ENCODE assay signal across 8 mouse cellular contexts in genomic region chr13:69481634-69482505, GRCm38 (mm10). TPM values are rescaled to one million over a fixed set of nuclear protein-coding genes. Genes with fewer than 3 reads are reported as not detected.
DNase-seq lines count a peak whose midpoint lies in the region; ATAC-seq lines count a peak whose summit lies in the region.

No protein-coding gene starts in this region.

- no peak overlapping the region for H3K27ac ChIP-seq in intestine, embryonic 14.5 days (ENCODE audit: low read depth)

- H3K27me3 ChIP-seq in intestine, embryonic 14.5 days (replicated peaks; ENCODE audit: control insufficient read depth, insufficient read depth, low read length), result peaks cover 38% of the 10 kb centered on the region

- peak; percentile 85 for DNase-seq in adrenal gland, adult 2 months
- DNase-seq in embryo, embryonic 10 days (ENCODE audit: low spot score), result peak; percentile 45
- DNase-seq in gastrocnemius, postnatal 14 days, result peak; percentile 62
- DNase-seq in intestine, embryonic 14.5 days (ENCODE audit: low spot score), result peak; percentile 74
- peak; percentile 85 to 89 for DNase-seq in left cerebral cortex, adult 18-20 months (ENCODE audit: low spot score in 2 of 2)
- peak; percentile 60 for DNase-seq in lung, postnatal 14 days
- peak; percentile 90 to 94 for DNase-seq in right cerebral cortex, postnatal 36 days (ENCODE audit: low spot score in 2 of 2)
- DNase-seq in urinary bladder, adult 2 months (ENCODE audit: low spot score), result no peak

- peak overlapping the region; percentile 51 for H3K4me2 ChIP-seq in intestine, embryonic 14.5 days (ENCODE audit: low read length)

- WGBS in intestine, embryonic 14.5 days, result 3% methylated on average over 30 of the region's 30 CpGs

- H3K9me3 ChIP-seq in intestine, embryonic 14.5 days (ENCODE audit: control insufficient read depth, low read length), result no peaks in the 10 kb centered on the region

- peak overlapping the region; percentile 22 for H3K4me3 ChIP-seq in intestine, embryonic 14.5 days (ENCODE audit: low read depth, low read length)

- H3K4me1 ChIP-seq in intestine, embryonic 14.5 days (replicated peaks; ENCODE audit: control insufficient read depth, insufficient read depth, low read length), result 0 out of 2 replicates have a peak, but pooled peaks cover 11% of the 10 kb centered on the region

- H3K9ac ChIP-seq in intestine, embryonic 14.5 days (ENCODE audit: low read length), result no peak overlapping the region

- intact Hi-C loops in gastrocnemius, postnatal 14 days (cut with DNase I; ENCODE audit: low total_unique reads), result no loop called here

- H3K36me3 ChIP-seq in intestine, embryonic 14.5 days (ENCODE audit: control insufficient read depth, insufficient read depth, low read length), result no peaks in the 10 kb centered on the region

- ATAC-seq in intestine, embryonic 14.5 days (replicated peaks; ENCODE audit: low FRiP score, low TSS enrichment, low read depth), result no peak; the same call in 1 of the 2 replicates

RNA-seq across cellular contexts. Expression of gene Nsun2, which starts 51.7 kb away (rescaled TPM):
- 100 to 1,000 TPM in 1 of 2 experiments, 10 to 100 TPM in 1; 92.2 to 113 TPM for total RNA-seq in adrenal gland, adult 2 months (2021)
- 22.7 and 31.0 TPM in 2 replicates for polyA plus RNA-seq in adrenal gland, adult 2 months (2012; rRNA removed)
- total RNA-seq in gastrocnemius, postnatal 14 days (2021), result 10 to 100 TPM; 39.5 to 44.5 TPM
- polyA plus RNA-seq in intestine, embryonic 14.5 days (2014; fragmentation: Nextera tagmentation; extraction: Ambion mirVana), result 141 and 153 TPM in 2 replicates
- 10 to 100 TPM; 85.3 to 88.4 TPM for total RNA-seq in left cerebral cortex, adult 18-20 months (2021)
- polyA plus RNA-seq in urinary bladder, adult 2 months (2012; rRNA removed), result 59.3 and 67.8 TPM in 2 replicates

RNA-seq across cellular contexts. Expression of gene Tent4a, which starts 52.5 kb away (rescaled TPM):
- 10 to 100 TPM; 18.8 to 18.9 TPM for total RNA-seq in adrenal gland, adult 2 months (2021)
- polyA plus RNA-seq in adrenal gland, adult 2 months (2012; rRNA removed), result 22.7 and 24.0 TPM in 2 replicates
- total RNA-seq in gastrocnemius, postnatal 14 days (2021), result 1 to 10 TPM; 6.8 to 9.4 TPM
- 6.8 and 9.0 TPM in 2 replicates for polyA plus RNA-seq in intestine, embryonic 14.5 days (2014; fragmentation: Nextera tagmentation; extraction: Ambion mirVana)
- 10 to 100 TPM; 49.1 to 50.5 TPM for total RNA-seq in left cerebral cortex, adult 18-20 months (2021)
- polyA plus RNA-seq in urinary bladder, adult 2 months (2012; rRNA removed), result 13.9 and 15.5 TPM in 2 replicates
